Mouse (Mus musculus) R1 (cell line): ENCODE data around the gene Kcnj14.

ENCODE experiments used
- DNase-seq: peaks from one replicate; pipeline ENCODE4 v3.0.0-alpha.2; 2018; ENCODE audit warnings: low read depth, low spot score

Kcnj14 gene

GRCm38 (mm10) chr7:45767500-45767899 is 57.1 kb downstream of the Kcnj14 start:
- peak; percentile 52 for DNase-seq

- DNase-seq: no peak
These were observed 57.8 kb downstream of the Kcnj14 start for GRCm38 (mm10) chr7:45766764-45767163.
